Mouse (Mus musculus): ENCODE measurements around the gene S100a16. TPM values are rescaled to one million over a fixed set of nuclear protein-coding genes. Genes with fewer than 3 reads are reported as not detected.

Gene S100a16
- total RNA-seq, 2 experiments from 2014 or later = 60.2 to 70.1 TPM

DNA sequence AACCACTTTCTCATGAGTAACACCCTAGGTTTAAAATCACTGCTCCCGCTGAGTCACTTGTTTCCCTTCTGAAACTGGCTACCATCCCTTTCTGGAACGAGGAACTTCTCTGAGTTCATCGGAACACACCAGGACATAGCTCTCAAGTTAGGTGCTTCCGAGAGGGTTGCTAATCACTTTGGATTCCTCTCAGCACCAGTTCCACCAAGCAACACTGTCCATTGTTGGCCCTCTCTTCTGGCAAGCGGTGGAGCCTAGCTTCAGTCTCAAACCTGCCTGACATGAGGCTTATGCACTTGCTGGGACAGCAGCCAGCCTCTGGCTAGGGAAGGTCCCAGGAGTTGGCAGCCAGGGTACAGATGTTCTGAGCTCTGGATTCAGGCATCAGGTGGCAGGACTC, 37.6 kb downstream of the S100a16 start:
- intact Hi-C loops (cut with DNase I) = no loop called here
- no peak for TF ChIP-seq CTCF (IDR thresholded peaks at IDR 0.05)
- Histone ChIP-seq H3K27ac (no peak overlapping the region), H3K4me3 (no peak overlapping the region)
- DNase-seq (ENCODE audit: extremely low spot score in 1 of 2, low spot score in 2 of 2) = no peak

DNA sequence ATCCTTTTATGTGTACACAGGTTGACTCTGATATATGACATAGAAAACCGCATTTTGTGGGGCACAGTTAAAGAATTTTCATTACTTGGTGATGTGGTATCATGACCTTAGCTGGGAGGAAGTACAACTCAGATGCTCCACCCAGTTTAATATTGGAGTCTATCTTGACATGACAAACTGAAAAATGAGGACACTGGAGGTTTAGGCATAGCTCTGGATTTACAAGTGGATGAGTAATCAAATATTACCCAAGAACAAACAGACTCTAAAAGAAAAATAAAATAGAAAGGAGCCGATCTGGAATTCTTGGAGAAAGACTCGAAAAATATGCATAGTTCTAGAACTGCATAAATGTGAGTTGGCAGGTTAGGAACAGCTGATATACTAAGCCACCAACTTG, 38.3 kb downstream of the S100a16 start:
- DNase-seq (ENCODE audit: extremely low spot score in 1 of 2, low spot score in 2 of 2) = no peak
- intact Hi-C loops (cut with DNase I) = no loop called here
- Histone ChIP-seq H3K27ac (no peak overlapping the region), H3K4me3 (no peak overlapping the region)
- no peak for TF ChIP-seq CTCF (IDR thresholded peaks at IDR 0.05)

- DNase-seq (ENCODE audit: extremely low spot score in 1 of 2, low spot score in 2 of 2) = no peak
- intact Hi-C loops (cut with DNase I) = no loop called here
- TF ChIP-seq CTCF (IDR thresholded peaks at IDR 0.05) = no peak
- no peak overlapping the region for H3K27ac ChIP-seq
- no peak overlapping the region for H3K4me3 ChIP-seq
These were observed 39.4 kb downstream of the S100a16 start for GRCm38 (mm10) chr3:90576351-90577001.

GRCm38 (mm10) chr3:90579433-90579832, 42.4 kb downstream of the S100a16 start:
- no peak overlapping the region for H3K4me3 ChIP-seq
- H3K27ac ChIP-seq = no peak overlapping the region
- TF ChIP-seq CTCF (IDR thresholded peaks at IDR 0.05) = no peak
- intact Hi-C loops (cut with DNase I) = no loop called here
- DNase-seq (ENCODE audit: extremely low spot score in 1 of 2, low spot score in 2 of 2) = no peak

GRCm38 (mm10) chr3:90581141-90581540, 44.1 kb downstream of the S100a16 start:
- H3K4me3 ChIP-seq = no peak overlapping the region
- no peak for TF ChIP-seq CTCF (IDR thresholded peaks at IDR 0.05)
- H3K27ac ChIP-seq = no peak overlapping the region
- intact Hi-C loops (cut with DNase I) = loop anchor here (2.0 kb wide), 1 partner anchor 58 kb away; no protein-coding TSS in a partner anchor
- DNase-seq (ENCODE audit: extremely low spot score in 1 of 2, low spot score in 2 of 2) = no peak

DNA sequence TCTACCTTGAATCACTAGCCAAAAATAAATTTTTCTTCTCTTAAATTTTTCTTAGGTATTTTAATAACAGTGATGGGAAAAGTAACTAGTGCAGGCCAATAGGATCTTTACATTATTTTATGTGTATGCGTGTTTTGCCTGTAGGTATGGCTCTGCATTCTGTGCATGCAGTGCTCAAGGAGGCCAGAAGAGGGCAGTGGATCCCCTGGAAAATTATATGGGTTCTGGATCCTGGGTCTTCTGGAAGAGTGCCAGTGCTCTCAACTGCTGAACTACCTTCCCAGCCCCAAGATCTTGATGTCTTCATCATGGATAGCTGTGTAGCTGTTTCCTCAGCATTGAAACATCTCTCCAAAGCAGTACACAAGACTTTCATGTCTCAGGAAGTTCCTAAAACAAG, 45.1 kb downstream of the S100a16 start:
- no peak overlapping the region for H3K27ac ChIP-seq
- TF ChIP-seq CTCF (IDR thresholded peaks at IDR 0.05) = peak; percentile 41
- intact Hi-C loops (cut with DNase I) = no loop called here

DNA sequence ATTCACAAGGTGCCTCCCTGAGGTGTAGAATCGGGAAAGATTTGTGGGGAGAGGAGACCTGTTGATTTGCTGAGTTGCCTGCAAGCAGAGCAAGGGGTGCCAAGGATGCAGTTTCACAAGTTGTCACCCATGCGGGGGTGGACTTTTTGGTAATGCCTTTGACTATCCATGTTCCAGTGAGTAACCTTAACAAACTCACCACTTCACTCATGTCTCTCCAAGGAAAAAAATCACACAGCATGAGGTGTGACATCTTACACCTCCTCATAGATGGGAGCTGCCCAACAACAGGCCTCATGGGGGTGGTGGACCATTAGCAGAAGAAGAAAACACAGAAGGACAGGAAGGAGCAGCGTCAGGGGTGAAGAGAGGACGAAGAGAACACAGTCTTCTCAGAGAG, 45.5 kb downstream of the S100a16 start:
- intact Hi-C loops (cut with DNase I) = no loop called here
- no peak for TF ChIP-seq CTCF (IDR thresholded peaks at IDR 0.05)

More for the DNA sequence above, 45.1 kb downstream of the S100a16 start:
- H3K4me3 ChIP-seq = no peak overlapping the region
- no peak for DNase-seq (ENCODE audit: extremely low spot score in 1 of 2, low spot score in 2 of 2)

GRCm38 (mm10) chr3:90583893-90584292, 46.8 kb downstream of the S100a16 start:
- no peak; the same call in 1 of the 2 replicates for TF ChIP-seq CTCF (IDR thresholded peaks at IDR 0.05)
- no peak overlapping the region; the same call in 1 of the 2 replicates for H3K27ac ChIP-seq
- no peak overlapping the region for H3K4me3 ChIP-seq
- intact Hi-C loops (cut with DNase I) = loop anchor here (2.0 kb wide), 1 partner anchor 75 kb away; the partner anchor contains the start of gene Chtop
- no peak for DNase-seq (ENCODE audit: extremely low spot score in 1 of 2, low spot score in 2 of 2)

More for the DNA sequence above, 45.5 kb downstream of the S100a16 start:
- Histone ChIP-seq H3K4me3 (no peak overlapping the region), H3K27ac (no peak overlapping the region)
- no peak for DNase-seq (ENCODE audit: extremely low spot score in 1 of 2, low spot score in 2 of 2)

- DNase-seq (ENCODE audit: extremely low spot score in 1 of 2, low spot score in 2 of 2) = peak; percentile 70 to 77
- Histone ChIP-seq H3K4me3 (no peak overlapping the region), H3K27ac (peak overlapping the region; percentile 77; the same call in 1 of the 2 replicates)
- intact Hi-C loops (cut with DNase I) = loop anchor here (1.0 to 2.0 kb wide), 2 partner anchors 65 to 77 kb away; partner anchors contain the start of gene Chtop
- peak; percentile 85 for TF ChIP-seq CTCF (IDR thresholded peaks at IDR 0.05)
These were observed 48.5 kb downstream of the S100a16 start for GRCm38 (mm10) chr3:90585595-90585994.

GRCm38 (mm10) chr3:90586016-90586643, 49.1 kb downstream of the S100a16 start:
- Histone ChIP-seq H3K27ac (peak overlapping the region; percentile 77), H3K4me3 (no peak overlapping the region)
- no peak for TF ChIP-seq CTCF (IDR thresholded peaks at IDR 0.05)
- intact Hi-C loops (cut with DNase I) = loop anchor here (1.0 to 2.0 kb wide), 2 partner anchors 19 to 29 kb away; no protein-coding TSS in a partner anchor
- no peak for DNase-seq (ENCODE audit: extremely low spot score in 1 of 2, low spot score in 2 of 2)

GRCm38 (mm10) chr3:90586906-90587305, 49.9 kb downstream of the S100a16 start:
- peak in 1 of 2 experiments; percentile 51 for DNase-seq (ENCODE audit: extremely low spot score in 1 of 2, low spot score in 2 of 2)
- no peak for TF ChIP-seq CTCF (IDR thresholded peaks at IDR 0.05)
- Histone ChIP-seq H3K4me3 (no peak overlapping the region), H3K27ac (peak overlapping the region; percentile 77)
- intact Hi-C loops (cut with DNase I) = loop anchor here (1.0 to 2.0 kb wide), 3 partner anchors 18 to 28 kb away; partner anchors contain the start of gene S100a6
